Mouse (Mus musculus) embryonic facial prominence, embryonic 10.5 days (tissue): ENCODE measurements around the gene Trim31. TPM values are rescaled to one million over a fixed set of nuclear protein-coding genes. Genes with fewer than 3 reads are reported as not detected.

Experiments
- DNase-seq: peaks from one replicate; pipeline ENCODE4 v3.0.0-alpha.2; 2017; ENCODE audit warnings: low spot score
- H3K27ac ChIP-seq: fragments of 300-500 bp; sonication (generic); replicated peaks from 2 replicates; pipeline ENCODE4 v1.5.1; 2016; ENCODE audit warnings: mild to moderate bottlenecking
- H3K27me3 ChIP-seq: fragments of 300-500 bp; sonication (generic); replicated peaks from 2 replicates; pipeline ENCODE4 v1.6.1; 2016; ENCODE audit warnings: low read depth, mild to moderate bottlenecking; ENCODE audit not compliant: poor library complexity, severe bottlenecking
- H3K36me3 ChIP-seq: fragments of 300-500 bp; sonication (generic); replicated peaks from 2 replicates; pipeline ENCODE4 v1.6.1; 2016; ENCODE audit warnings: mild to moderate bottlenecking, moderate library complexity
- H3K4me1 ChIP-seq: fragments of 300-500 bp; sonication (generic); 2 replicates; pipeline ENCODE4 v1.6.1; 2016
- H3K4me3 ChIP-seq: fragments of 300-500 bp; sonication (generic); 2 replicates; pipeline ENCODE4 v1.5.1; 2016; ENCODE audit warnings: mild to moderate bottlenecking, moderate library complexity
- H3K9me3 ChIP-seq: fragments of 300-500 bp; sonication (generic); 2 replicates; pipeline ENCODE4 v1.6.1; 2016; ENCODE audit warnings: mild to moderate bottlenecking
- WGBS: fragments of 180-500 bp; shearing (Covaris S2); methylation state at CpG from one replicate; pipeline ENCODE4 v1.1.7; 2016; 5-methylcytosine and 5-hydroxymethylcytosine counted together
- polyA plus RNA-seq: library from polyadenylated mRNA; unstranded; fragments of >200 nt; fragmentation: Nextera tagmentation; extraction: Ambion mirVana; gene quantifications from 2 replicates; pipeline ENCODE4 v1.2.1, GENCODE M21; 2016

Gene Trim31
- polyA plus RNA-seq, 1 experiment from 2014 or later: not detected

GRCm38 (mm10) chr17:36900691-36901090 is 2.8 kb downstream of the Trim31 start:
- 37% methylated on average over 1 of the region's 1 CpGs for WGBS

DNA sequence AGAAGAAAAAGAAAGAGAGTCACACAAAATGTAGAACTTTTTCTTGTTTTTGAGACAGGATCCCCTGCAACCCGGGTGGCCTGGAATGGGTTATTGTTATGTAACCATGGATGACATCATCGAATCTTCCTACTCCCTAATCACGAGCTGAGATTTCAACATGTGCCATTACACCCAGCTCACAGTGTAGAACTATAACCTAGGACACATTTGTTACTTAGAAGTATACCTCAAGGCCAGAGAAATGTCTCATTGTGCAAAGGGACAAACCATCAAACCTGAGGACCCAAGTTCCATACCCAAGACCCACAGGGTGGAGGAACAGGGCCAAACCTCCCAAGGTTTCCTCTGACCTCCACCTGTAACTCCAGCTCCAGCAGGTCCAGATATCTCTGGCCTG is 5.7 kb downstream of the Trim31 start:
- Histone ChIP-seq H3K4me3 (no peak overlapping the region), H3K27ac (no peak overlapping the region), H3K4me1 (no peaks in the 10 kb centered on the region), H3K36me3 (no peaks in the 10 kb centered on the region), H3K27me3 (no peaks in the 10 kb centered on the region), H3K9me3 (no peaks in the 10 kb centered on the region)
- WGBS: 78% methylated on average over 3 of the region's 3 CpGs
- no peak for DNase-seq

More at GRCm38 (mm10) chr17:36900691-36901090, 2.8 kb downstream of the Trim31 start:
- no peaks in the 10 kb centered on the region for H3K4me1 ChIP-seq
- H3K27me3 ChIP-seq: no peaks in the 10 kb centered on the region
- H3K27ac ChIP-seq: no peak overlapping the region
- no peak for DNase-seq
- no peaks in the 10 kb centered on the region for H3K9me3 ChIP-seq
- H3K4me3 ChIP-seq: no peak overlapping the region
- H3K36me3 ChIP-seq: no peaks in the 10 kb centered on the region

DNA sequence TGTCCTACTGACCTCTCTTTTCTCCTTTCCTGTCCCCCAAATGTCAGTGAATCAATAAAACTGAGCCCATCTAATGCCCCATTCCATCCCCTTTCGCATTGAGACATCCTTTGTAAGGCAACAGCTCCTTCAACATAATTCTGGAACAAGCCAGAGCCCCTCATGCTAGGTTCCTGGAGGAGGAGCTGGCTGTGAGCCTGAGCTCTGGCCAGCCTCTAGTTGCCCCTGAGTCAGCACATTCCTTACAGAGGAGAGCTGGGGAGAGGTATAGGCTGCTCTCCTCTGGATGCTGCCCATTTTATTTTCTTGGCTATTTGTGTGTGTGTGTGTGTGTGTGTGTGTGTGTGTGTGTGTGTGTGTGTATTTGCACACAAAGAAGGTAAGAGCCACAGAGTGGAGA is 10.3 kb downstream of the Trim31 start:
- H3K27ac ChIP-seq: no peak overlapping the region
- H3K4me3 ChIP-seq: no peak overlapping the region
- WGBS: 57% methylated on average over 1 of the region's 1 CpGs
- H3K4me1 ChIP-seq: no peaks in the 10 kb centered on the region
- no peaks in the 10 kb centered on the region for H3K36me3 ChIP-seq
- H3K27me3 ChIP-seq: no peaks in the 10 kb centered on the region
- no peaks in the 10 kb centered on the region for H3K9me3 ChIP-seq
- no peak for DNase-seq

- Histone ChIP-seq H3K27me3 (no peaks in the 10 kb centered on the region), H3K4me3 (no peak overlapping the region), H3K4me1 (no peaks in the 10 kb centered on the region), H3K36me3 (no peaks in the 10 kb centered on the region), H3K27ac (no peak overlapping the region), H3K9me3 (no peaks in the 10 kb centered on the region)
- WGBS: 61% methylated on average over 4 of the region's 4 CpGs
- DNase-seq: no peak
Measured at GRCm38 (mm10) chr17:36909802-36910201, 11.9 kb downstream of the Trim31 start.

GRCm38 (mm10) chr17:36912031-36912430 is 14.1 kb downstream of the Trim31 start:
- Histone ChIP-seq H3K4me3 (no peak overlapping the region), H3K27ac (no peak overlapping the region), H3K4me1 (no peaks in the 10 kb centered on the region), H3K27me3 (no peaks in the 10 kb centered on the region), H3K36me3 (no peaks in the 10 kb centered on the region), H3K9me3 (no peaks in the 10 kb centered on the region)
- 67% methylated on average over 2 of the region's 2 CpGs for WGBS
- DNase-seq: no peak

GRCm38 (mm10) chr17:36914108-36914507 is 16.2 kb downstream of the Trim31 start:
- no peaks in the 10 kb centered on the region for H3K4me1 ChIP-seq

GRCm38 (mm10) chr17:36915076-36915475 is 17.2 kb downstream of the Trim31 start:
- Histone ChIP-seq H3K9me3 (no peaks in the 10 kb centered on the region), H3K4me1 (no peaks in the 10 kb centered on the region), H3K27me3 (no peaks in the 10 kb centered on the region), H3K36me3 (no peaks in the 10 kb centered on the region), H3K4me3 (no peak overlapping the region), H3K27ac (no peak overlapping the region)
- 15% methylated on average over 9 of the region's 9 CpGs for WGBS
- peak; percentile 69 for DNase-seq

More at GRCm38 (mm10) chr17:36914108-36914507, 16.2 kb downstream of the Trim31 start:
- H3K4me3 ChIP-seq: no peak overlapping the region
- H3K36me3 ChIP-seq: no peaks in the 10 kb centered on the region
- H3K27me3 ChIP-seq: no peaks in the 10 kb centered on the region
- no peak overlapping the region for H3K27ac ChIP-seq
- DNase-seq: peak; percentile 68
- H3K9me3 ChIP-seq: no peaks in the 10 kb centered on the region
- 15% methylated on average over 2 of the region's 2 CpGs for WGBS

GRCm38 (mm10) chr17:36920239-36920638 is 22.3 kb downstream of the Trim31 start:
- no peak for DNase-seq
- H3K27me3 ChIP-seq: no peaks in the 10 kb centered on the region
- WGBS: 52% methylated on average over 15 of the region's 15 CpGs
- H3K36me3 ChIP-seq: no peaks in the 10 kb centered on the region
- no peaks in the 10 kb centered on the region for H3K9me3 ChIP-seq
- H3K4me1 ChIP-seq: no peaks in the 10 kb centered on the region
- no peak overlapping the region for H3K27ac ChIP-seq
- H3K4me3 ChIP-seq: no peak overlapping the region

- Histone ChIP-seq H3K9me3 (no peaks in the 10 kb centered on the region), H3K4me1 (no peaks in the 10 kb centered on the region), H3K4me3 (no peak overlapping the region), H3K36me3 (no peaks in the 10 kb centered on the region), H3K27me3 (no peaks in the 10 kb centered on the region), H3K27ac (no peak overlapping the region)
- no peak for DNase-seq
- 86% methylated on average over 4 of the region's 4 CpGs for WGBS
Measured at GRCm38 (mm10) chr17:36922715-36923114, 24.8 kb downstream of the Trim31 start.

- Histone ChIP-seq H3K4me3 (no peak overlapping the region), H3K9me3 (no peaks in the 10 kb centered on the region), H3K27me3 (no peaks in the 10 kb centered on the region), H3K27ac (no peak overlapping the region), H3K36me3 (no peaks in the 10 kb centered on the region), H3K4me1 (no peaks in the 10 kb centered on the region)
- 70% methylated on average over 4 of the region's 4 CpGs for WGBS
- DNase-seq: no peak
Measured at GRCm38 (mm10) chr17:36923491-36923890, 25.6 kb downstream of the Trim31 start.

GRCm38 (mm10) chr17:36927496-36928120 is 29.7 kb downstream of the Trim31 start:
- DNase-seq: no peak
- H3K9me3 ChIP-seq: no peaks in the 10 kb centered on the region
- 50% methylated on average over 10 of the region's 10 CpGs for WGBS
- no peak overlapping the region for H3K4me3 ChIP-seq
- no peaks in the 10 kb centered on the region for H3K4me1 ChIP-seq
- no peaks in the 10 kb centered on the region for H3K36me3 ChIP-seq
- H3K27ac ChIP-seq: no peak overlapping the region
- H3K27me3 ChIP-seq: no peaks in the 10 kb centered on the region

GRCm38 (mm10) chr17:36929236-36929932 is 31.5 kb downstream of the Trim31 start:
- no peaks in the 10 kb centered on the region for H3K4me1 ChIP-seq
- DNase-seq: no peak
- H3K27me3 ChIP-seq: no peaks in the 10 kb centered on the region
- H3K4me3 ChIP-seq: no peak overlapping the region
- WGBS: 79% methylated on average over 12 of the region's 12 CpGs
- no peaks in the 10 kb centered on the region for H3K9me3 ChIP-seq
- H3K27ac ChIP-seq: no peak overlapping the region
- no peaks in the 10 kb centered on the region for H3K36me3 ChIP-seq

DNA sequence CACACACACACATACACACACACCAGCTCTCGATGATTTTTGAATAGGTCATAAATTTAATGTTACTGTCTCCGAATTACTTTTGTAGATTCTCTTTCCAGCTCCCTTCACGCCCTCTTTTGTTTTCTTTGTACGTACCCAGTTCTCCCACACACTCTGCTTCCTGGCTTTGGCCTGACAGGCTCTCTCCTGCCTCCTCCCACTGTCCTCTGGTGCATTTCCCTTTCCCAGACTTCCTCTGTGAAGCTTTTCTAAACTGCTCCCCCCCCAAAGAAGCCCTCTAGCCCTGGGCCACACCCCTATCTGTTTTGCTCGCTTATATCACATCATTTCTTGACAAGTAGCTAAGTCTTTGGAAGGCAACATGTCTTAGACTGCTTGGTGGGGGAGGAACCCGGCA is 32.3 kb downstream of the Trim31 start:
- H3K9me3 ChIP-seq: no peaks in the 10 kb centered on the region
- WGBS: 77% methylated on average over 6 of the region's 6 CpGs
- no peaks in the 10 kb centered on the region for H3K36me3 ChIP-seq
- no peak for DNase-seq
- H3K27ac ChIP-seq: no peak overlapping the region
- H3K4me3 ChIP-seq: no peak overlapping the region
- H3K4me1 ChIP-seq: no peaks in the 10 kb centered on the region
- H3K27me3 ChIP-seq: no peaks in the 10 kb centered on the region
